Mouse (Mus musculus) cortical plate, adult 2 months (tissue): ENCODE measurements around the gene Pspn. TPM values are rescaled to one million over a fixed set of nuclear protein-coding genes. Genes with fewer than 3 reads are reported as not detected.

Experiments used
- H3K27ac ChIP-seq: fragments of 200-500 bp; 2 replicates; pipeline ENCODE4 v1.5.1; 2012; ENCODE audit warnings: low read length, control low read depth, inconsistent platforms; ENCODE audit not compliant: insufficient read depth
- H3K4me1 ChIP-seq: fragments of 200-500 bp; 2 replicates; pipeline ENCODE4 v1.6.1; 2011; ENCODE audit warnings: low read length; ENCODE audit not compliant: control insufficient read depth, insufficient read depth
- H3K4me3 ChIP-seq: fragments of 200-500 bp; 2 replicates; pipeline ENCODE4 v1.5.1; 2011; ENCODE audit warnings: mild to moderate bottlenecking, low read length, control low read depth; ENCODE audit not compliant: insufficient read depth
- CTCF ChIP-seq: fragments of 200-500 bp; IDR thresholded peaks from 2 replicates; pipeline ENCODE4 v1.5.1; 2011; ENCODE audit warnings: mild to moderate bottlenecking, control low read depth, low read length; ENCODE audit not compliant: insufficient read depth; ENCODE audit errors: extremely low read depth
- POLR2A ChIP-seq: fragments of 200-500 bp; IDR thresholded peaks from 2 replicates; pipeline ENCODE4 v1.6.1; 2011; ENCODE audit warnings: mild to moderate bottlenecking, low read length, control low read depth; ENCODE audit not compliant: insufficient read depth; ENCODE audit errors: extremely low read depth
- polyA plus RNA-seq: library from polyadenylated mRNA; depleted of rRNA; stranded (reverse); fragments of >200 nt; gene quantifications from 2 replicates; pipeline ENCODE4 v1.2.3, GENCODE M21; 2012; rRNA removed

Gene Pspn
- polyA plus RNA-seq, result not detected in 2 replicates

DNA sequence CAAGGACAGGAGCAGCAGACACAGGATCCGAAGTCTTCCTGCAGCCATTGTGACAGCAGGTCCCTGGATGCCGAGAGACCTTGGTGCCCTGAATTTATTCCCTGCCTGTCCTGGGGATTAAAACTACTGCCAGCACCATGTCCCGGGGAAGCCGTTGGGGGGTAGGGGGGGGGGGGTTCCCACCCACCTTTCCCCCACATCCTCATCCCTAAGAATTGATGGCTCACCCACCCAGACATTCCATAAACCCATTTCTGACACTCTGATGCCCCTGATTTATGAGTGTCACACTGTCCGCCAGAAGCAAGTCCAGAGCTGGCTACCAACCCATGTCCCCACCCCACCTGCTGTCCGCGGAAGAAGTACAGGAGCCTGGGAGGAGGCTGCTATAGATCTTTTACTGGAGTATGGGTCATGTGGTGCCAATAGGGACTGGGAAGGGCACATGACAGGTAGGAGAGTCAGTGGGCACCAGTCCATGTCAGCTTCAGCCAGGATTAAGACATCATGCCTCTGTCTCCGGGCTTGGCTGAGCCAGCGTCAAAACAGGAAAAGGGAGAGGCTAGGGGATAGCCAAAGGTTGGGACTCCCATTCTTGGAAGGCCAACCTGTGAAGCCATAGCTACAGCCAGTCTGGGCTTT, at the start of gene Pspn:
Gene Pspn (minus strand): TSS at position 51 of the 642 bp plus-strand sequence.
- no peak within 1 kb of the TSS for H3K4me3 ChIP-seq
- TF ChIP-seq POLR2A, result no peak
- TF ChIP-seq CTCF, result no peak
- no peak within 1 kb of the TSS for H3K27ac ChIP-seq

DNA sequence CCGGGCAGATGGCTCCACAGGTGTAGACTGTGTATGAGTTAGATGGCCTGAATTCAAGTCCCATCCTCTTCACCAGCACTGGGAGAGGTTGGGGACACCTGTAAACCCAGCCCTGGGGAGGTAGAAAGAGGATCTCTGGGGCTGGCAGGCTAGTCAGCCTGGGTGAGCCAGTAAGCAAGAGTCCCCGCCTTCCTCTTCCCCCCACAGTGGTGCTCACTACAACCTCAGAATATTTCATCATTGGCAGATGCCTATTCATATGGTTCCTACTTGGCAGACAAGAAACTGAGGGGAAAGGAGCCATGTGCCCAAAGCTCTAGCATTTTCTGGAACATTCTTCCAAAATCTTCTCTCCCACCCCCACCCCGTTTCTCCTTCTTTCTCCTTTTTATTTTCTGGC, 49.0 kb upstream of the Pspn start:
- Histone ChIP-seq H3K4me1 (no peaks in the 10 kb centered on the region), H3K27ac (no peak overlapping the region), H3K4me3 (no peak overlapping the region)
- TF ChIP-seq POLR2A (no peak), CTCF (no peak)

More for the DNA sequence above, at the start of gene Pspn:
- no peaks in the 10 kb centered on the region for H3K4me1 ChIP-seq

DNA sequence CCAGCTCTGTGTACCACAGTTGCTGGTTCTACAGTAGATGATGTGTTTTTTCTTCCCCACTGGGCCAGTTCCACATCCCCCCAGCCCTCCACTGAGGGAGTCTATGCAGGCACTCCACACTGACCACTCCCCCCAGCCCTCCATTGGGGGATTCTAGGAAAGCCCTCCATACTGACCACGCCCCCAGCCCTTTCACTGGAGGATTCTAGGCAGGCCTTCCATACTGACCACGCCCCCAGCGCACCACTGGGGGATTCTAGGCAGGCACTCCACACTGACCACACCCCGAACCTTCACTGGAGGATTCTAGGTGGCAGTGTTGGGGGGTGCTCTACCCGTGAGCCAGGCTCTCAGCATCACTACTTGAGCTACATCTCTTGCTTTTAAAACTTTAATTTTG, 47.6 kb upstream of the Pspn start:
- H3K27ac ChIP-seq, result no peak overlapping the region
- no peak for TF ChIP-seq CTCF
- TF ChIP-seq POLR2A, result no peak
- H3K4me3 ChIP-seq, result no peak overlapping the region
- 0 out of 2 replicates have a peak, but pooled peaks cover 1% of the 10 kb centered on the region for H3K4me1 ChIP-seq

DNA sequence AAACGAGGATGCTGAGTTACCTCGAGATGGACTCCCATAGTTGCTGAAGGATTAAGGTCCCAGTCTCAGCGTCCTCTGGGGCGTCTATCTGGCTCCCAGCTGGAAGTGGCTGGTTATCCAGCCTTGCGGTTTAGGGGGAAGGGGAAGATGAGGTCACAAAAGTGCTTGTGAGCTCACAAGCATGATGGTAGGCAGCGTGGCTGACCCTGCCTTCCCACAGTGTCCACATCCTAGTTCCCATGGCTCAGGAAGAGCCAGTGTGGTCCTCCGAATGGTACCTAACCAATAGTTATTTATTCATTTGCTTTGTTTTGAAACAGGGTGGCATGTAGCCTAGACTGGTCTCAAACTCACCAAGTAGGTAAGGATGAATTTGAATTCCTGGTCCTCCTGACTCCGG, 41.7 kb upstream of the Pspn start, which contains the start of gene Slc25a41:
Gene Slc25a41 (minus strand): TSS at position 101 of the 400 bp plus-strand sequence.
- Histone ChIP-seq H3K27ac (no peak within 1 kb of the TSS), H3K4me3 (no peak within 1 kb of the TSS), H3K4me1 (0 out of 2 replicates have a peak, but pooled peaks cover 1% of the 10 kb centered on the region)
- TF ChIP-seq POLR2A (no peak), CTCF (no peak)

DNA sequence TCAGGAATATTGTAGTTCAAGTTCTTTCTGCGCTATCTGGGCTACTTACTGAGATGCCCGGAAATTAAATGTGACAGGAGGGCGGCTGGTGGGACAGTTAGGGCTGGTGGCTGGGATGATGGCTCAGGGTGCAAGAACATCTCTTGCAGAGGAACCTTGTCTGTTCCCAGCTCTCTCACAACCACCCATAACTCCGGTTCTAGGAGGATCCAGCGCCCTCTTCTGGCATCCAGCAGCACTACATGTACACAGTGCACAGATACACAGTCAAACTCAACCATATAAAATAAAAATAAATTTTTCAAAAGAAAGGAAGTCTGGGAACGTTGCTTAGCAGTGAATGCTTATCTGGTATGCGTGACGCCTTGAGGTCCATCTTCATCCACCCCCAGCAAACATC, 39.2 kb upstream of the Pspn start:
- 0 out of 2 replicates have a peak, but pooled peaks cover 1% of the 10 kb centered on the region for H3K4me1 ChIP-seq
- TF ChIP-seq CTCF (no peak), POLR2A (no peak)
- H3K4me3 ChIP-seq, result no peak overlapping the region

DNA sequence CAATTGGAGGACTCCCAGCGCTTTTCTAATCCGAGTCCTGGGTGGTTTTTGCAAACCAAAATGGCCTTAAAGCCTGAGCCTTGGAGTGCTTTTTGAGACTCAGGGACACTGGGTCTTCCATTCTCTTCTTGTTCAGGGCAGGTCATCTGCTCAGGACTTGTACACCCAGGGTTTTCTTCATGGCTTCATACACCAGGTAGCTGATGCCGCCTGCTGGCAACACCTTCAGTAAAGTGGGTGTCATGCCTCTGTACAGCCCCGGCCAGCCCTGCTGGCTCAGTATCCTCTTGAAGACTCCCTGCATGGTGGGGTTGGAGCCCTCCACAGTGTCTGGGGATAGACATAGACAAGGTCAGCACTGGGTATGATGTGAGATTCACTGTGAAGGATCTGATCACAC, 33.0 kb upstream of the Pspn start:
- peaks cover 4% of the 10 kb centered on the region for H3K4me1 ChIP-seq

More for the DNA sequence above, 39.2 kb upstream of the Pspn start:
- H3K27ac ChIP-seq, result no peak overlapping the region

DNA sequence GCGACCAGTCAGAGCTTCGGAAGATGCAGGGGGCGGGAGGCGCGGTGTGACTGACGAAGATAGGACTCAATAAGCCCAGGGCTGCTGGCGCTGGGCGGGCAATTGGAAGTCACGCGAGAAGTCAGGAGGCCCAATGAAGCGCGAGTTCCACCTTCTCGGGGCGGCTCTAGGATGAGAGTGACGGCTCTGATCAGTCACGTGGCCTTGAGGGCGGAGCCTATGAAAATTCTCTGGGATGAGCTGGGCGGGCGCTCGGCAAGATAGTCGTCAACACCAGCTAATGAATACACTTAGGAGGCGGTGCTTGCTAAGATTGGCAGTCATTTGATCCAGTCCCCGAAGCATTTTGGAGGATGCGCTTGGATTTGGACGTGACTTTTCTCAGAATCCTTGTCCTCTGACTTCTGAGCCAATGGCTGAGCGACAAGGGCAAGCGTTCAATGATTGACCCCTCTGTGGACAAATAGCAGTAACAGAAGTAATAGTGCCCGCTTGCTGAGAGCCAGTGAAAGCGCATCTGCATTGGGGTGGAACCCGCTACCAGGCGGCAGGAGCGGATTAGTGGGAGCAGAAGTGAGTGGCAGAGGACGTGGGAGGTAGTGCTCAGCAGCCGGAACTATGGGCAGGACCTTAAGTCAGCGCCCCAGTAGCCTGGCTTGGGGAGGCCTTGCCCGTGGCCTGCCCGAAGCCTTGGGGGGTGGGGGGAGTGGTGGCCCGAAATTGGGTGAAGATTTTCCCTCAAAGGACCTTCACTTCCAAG, 32.0 kb upstream of the Pspn start:
- Histone ChIP-seq H3K4me3 (peak overlapping the region; percentile 4; the same call in 1 of the 2 replicates), H3K27ac (peak overlapping the region; percentile 46), H3K4me1 (peaks cover 4% of the 10 kb centered on the region)
- TF ChIP-seq POLR2A (peak; percentile 94), CTCF (no peak)

More for the DNA sequence above, 33.0 kb upstream of the Pspn start:
- Histone ChIP-seq H3K4me3 (no peak overlapping the region), H3K27ac (no peak overlapping the region)
- TF ChIP-seq CTCF (no peak), POLR2A (no peak)

DNA sequence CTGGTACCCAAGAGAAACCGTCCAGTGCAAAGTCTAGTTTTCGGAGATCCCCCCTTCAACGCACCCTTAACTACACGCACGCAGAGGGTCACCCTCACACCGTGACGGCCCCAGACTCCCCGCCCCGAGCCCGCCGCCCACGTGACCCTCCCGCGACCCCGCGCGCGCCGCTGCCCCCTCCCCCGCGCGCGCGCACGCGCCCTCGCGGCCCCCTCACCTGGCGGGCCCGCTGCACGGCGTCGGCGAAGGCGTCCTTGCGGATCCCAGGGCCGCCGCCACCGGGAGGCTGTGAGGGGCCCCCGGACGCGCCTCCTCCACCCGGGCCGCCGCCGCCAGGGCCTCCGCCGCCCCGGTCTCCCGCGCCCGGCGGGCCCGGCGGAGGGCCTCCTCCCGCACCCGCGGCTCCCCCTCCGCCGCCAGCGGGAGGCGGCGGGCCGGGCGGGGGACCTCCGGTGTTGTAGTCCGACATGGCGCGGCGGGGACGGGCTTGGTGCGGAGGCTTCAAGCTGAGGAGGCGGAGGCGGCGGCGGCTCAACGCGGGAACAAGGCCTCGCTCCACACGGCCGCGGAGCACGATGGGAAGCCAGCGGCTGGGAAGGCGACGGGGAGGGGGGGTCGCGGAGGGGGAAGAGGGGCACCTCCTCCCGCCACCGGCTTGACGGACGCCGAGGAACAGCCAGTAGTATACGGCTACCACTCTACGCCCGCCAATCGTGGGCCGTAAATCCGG, 31.3 kb upstream of the Pspn start, which contains the start of gene Khsrp:
Gene Khsrp (minus strand): TSS at position 592 of the 730 bp plus-strand sequence.
- peaks cover 4% of the 10 kb centered on the region for H3K4me1 ChIP-seq
- TF ChIP-seq CTCF (no peak), POLR2A (peak; percentile 46; the same call in 1 of the 2 replicates)
- peak within 1 kb of the TSS; percentile 79 for H3K4me3 ChIP-seq
- H3K27ac ChIP-seq, result peak within 1 kb of the TSS; percentile 60

DNA sequence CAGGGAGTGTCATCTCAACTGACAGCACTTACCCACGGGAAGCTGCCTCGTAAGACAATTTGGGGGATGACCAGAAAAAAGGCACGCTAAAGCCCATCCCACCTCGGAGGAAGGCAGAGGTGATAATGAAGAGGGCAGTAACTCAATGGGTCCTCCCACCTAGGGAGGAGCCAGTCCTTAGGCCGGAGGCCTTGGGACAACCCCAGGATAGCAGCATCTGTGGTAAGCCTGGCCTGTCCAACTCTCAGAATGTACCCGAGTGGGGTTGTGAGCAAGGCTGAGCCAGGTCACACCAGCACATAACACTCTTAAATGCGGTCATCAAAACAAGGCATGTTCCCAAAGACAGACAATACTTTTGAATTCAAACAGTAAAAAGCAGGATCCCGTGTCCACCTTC, 29.9 kb upstream of the Pspn start:
- no peak for TF ChIP-seq CTCF
- TF ChIP-seq POLR2A, result no peak
- H3K4me3 ChIP-seq, result peak overlapping the region; percentile 21
- H3K27ac ChIP-seq, result no peak overlapping the region
- peaks cover 4% of the 10 kb centered on the region for H3K4me1 ChIP-seq
